Mouse (Mus musculus) kidney, adult 2 months (tissue): ENCODE results near the gene Gh.

Source experiments
- CTCF ChIP-seq: fragments of 200-500 bp; conservative IDR thresholded peaks from 2 replicates; pipeline ENCODE4 v1.5.1; 2011; ENCODE audit warnings: low read depth, mild to moderate bottlenecking, control low read depth, low read length, moderate library complexity, mixed read lengths; ENCODE audit not compliant: insufficient read depth, insufficient read length
- POLR2A ChIP-seq: fragments of 200-500 bp; IDR thresholded peaks from one replicate; pipeline ENCODE4 v1.6.1; 2011; ENCODE audit warnings: low read depth, low read length, control low read depth

- no peak for TF ChIP-seq POLR2A
- TF ChIP-seq CTCF: no peak
These were observed 33.8 kb downstream of the Gh start for GRCm38 (mm10) chr11:106267871-106268270.
